Mouse (Mus musculus) E14TG2a.4 (cell line): ENCODE measurements around the gene Gm5105.

Experiments used
- CTCF ChIP-seq: conservative IDR thresholded peaks from 2 replicates; pipeline ENCODE4 v1.5.1; 2014; ENCODE audit warnings: low read length
- POU5F1 ChIP-seq: IDR thresholded peaks from 2 replicates; pipeline ENCODE4 v1.6.1; 2014; ENCODE audit warnings: low read length, borderline replicate concordance

DNA sequence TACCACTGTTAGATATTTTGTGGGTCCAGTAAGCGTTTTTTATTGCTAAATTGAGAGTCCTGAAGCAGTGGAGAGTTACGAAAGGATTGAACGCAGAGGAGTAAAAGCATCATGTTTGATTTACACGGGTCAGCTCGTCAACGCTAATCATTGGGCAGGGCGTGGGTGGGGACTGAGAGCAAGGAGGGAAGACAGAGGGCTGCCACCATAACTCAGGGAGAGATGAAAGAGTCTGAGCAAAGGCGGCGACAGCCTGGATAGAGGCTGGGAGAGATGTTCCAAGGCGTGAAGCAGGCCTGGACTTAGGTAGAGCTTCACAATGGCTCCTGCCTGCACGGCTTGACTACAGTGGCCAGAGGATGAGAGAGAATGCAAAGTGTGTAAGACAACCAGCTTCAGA, 16.4 kb downstream of the Gm5105 start:
- TF ChIP-seq CTCF (no peak), POU5F1 (no peak)
